Mouse (Mus musculus) erythroblast, adult 5-6 weeks (primary cell): ENCODE results near the gene Olfr1107. TPM values are rescaled to one million over a fixed set of nuclear protein-coding genes. Genes with fewer than 3 reads are reported as not detected.

Experiments used
- ATAC-seq: replicated peaks from 2 replicates; pipeline ENCODE4 v1.8.0; 2016; ENCODE audit warnings: moderate number of reproducible peaks, mild to moderate bottlenecking, moderate TSS enrichment, inconsistent platforms; ENCODE audit not compliant: poor library complexity, low FRiP score, severe bottlenecking
- total RNA-seq, 2 experiments: library from RNA; stranded (forward) in 1 of 2; stranded (reverse) in 1 of 2; fragments of 150-400 nt in 1 of 2; fragments of 200-764, 138-1000 nt in 1 of 2; gene quantifications; 2 replicates each; pipeline versions ENCODE4 v1.2.3 to v1.2.4; 2015 to 2017; ENCODE audit warnings: low replicate concordance in 2 of 2

Olfr1107 gene
- total RNA-seq (2015; ENCODE audit: low replicate concordance) (not detected in 2 replicates), total RNA-seq (2017; ENCODE audit: low replicate concordance) (not detected in 2 replicates)

- ATAC-seq = no peak
These were observed at the start of gene Olfr1107 for GRCm38 (mm10) chr2:87075717-87076116. TSS of gene Olfr1107 (minus strand) at chr2:87075817.

DNA sequence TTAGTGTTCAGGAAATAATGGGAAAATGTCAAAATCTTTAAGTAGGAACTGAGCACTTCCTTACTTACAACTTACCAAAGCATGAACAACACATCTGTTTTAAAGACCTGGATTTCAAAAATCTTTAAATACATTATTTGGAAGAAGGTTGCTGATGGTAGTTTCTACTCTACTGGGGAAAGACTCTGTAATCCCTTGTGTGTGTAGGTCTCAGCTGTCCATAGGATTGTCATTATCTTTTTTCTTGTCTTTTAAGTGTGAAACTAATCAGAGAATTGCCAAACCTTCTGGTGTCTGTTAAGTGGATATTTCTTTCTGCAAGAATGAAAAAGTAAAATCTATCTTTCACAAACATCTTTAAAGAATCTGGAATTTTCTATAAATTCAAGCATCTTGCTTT, 38.9 kb upstream of the Olfr1107 start, which contains the start of gene Olfr259:
Gene Olfr259, minus strand, starts transcription at position 101 of the 400 bp plus-strand sequence.
- ATAC-seq = no peak

- ATAC-seq = no peak
These were observed 20.3 kb upstream of the Olfr1107 start, which contains the start of gene Olfr1109 for GRCm38 (mm10) chr2:87095908-87096307. TSS of gene Olfr1109 (minus strand) at chr2:87096008.

DNA sequence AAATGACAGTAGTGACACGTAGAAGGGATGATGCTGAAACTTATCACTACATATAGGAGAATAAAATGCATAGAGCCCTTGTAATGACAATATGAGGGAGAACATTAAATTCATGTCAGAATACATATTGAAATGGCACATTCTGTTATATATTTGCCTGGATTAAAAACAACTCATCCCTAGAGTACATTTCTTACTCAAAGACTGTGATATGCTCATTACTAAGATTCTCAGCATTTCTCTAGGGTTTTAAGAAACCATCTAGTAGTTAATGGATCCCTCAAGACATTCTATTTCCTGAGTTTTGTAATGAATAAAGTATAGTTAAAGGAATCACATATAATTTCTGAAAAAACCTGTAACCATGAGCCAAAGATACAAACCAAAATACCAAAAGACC, 23.4 kb downstream of the Olfr1107 start, which contains the start of gene Olfr1106:
Gene Olfr1106, minus strand, starts transcription at position 101 of the 400 bp plus-strand sequence.
- ATAC-seq = no peak

DNA sequence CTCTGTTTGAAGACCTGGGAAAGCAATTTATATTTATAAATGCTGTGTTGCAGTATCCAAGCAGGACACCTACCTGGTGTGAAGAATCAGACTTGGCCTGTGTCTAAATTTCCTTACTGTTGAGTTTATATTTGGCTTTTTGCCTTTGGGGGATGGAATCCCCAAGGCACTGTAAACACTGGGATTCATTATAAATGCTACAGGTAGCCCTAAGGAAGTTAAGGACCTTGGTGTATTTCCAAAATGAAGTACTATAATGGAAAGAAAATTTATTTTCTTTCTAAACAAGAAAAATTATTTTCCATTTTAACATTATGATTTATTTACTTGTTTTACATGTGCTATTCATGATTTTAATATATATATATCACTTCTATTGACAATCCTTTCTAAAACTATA, 39.2 kb downstream of the Olfr1107 start, which contains the start of gene Olfr1105:
Gene Olfr1105, minus strand, starts transcription at position 101 of the 400 bp plus-strand sequence.
- ATAC-seq = no peak

DNA sequence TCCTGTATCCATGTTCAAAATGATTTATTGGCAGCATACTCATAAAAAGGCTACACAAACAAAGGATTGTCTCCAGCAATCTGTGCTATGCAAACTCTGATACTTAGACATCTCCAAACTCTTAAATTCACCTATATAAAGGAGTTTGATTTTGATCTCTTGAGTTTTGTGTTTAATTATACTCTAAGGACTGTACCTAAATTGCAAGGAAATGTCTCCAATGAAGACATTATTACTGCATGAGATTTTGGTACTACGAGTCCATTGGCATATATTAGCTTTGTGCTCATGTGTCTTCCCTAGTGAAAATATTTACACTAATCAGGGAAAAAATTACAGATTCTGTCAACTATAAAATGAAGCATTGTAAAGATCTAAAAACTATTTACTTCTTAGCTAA, 48.6 kb downstream of the Olfr1107 start, which contains the start of gene Olfr1104:
Gene Olfr1104, minus strand, starts transcription at position 101 of the 400 bp plus-strand sequence.
- no peak for ATAC-seq

Other genes with a start within 250 kb of the Olfr1107 start
- not detected in 2 replicates for gene Olfr1095, start 224.1 kb downstream of the Olfr1107 start, total RNA-seq (2015; ENCODE audit: low replicate concordance)
- gene Olfr1095, start 224.1 kb downstream of the Olfr1107 start, total RNA-seq (2017; ENCODE audit: low replicate concordance) = not detected in 2 replicates
- not detected in 2 replicates for gene Gm13723, start 201.0 kb downstream of the Olfr1107 start, total RNA-seq (2015; ENCODE audit: low replicate concordance)
- gene Gm13723, start 201.0 kb downstream of the Olfr1107 start, total RNA-seq (2017; ENCODE audit: low replicate concordance) = not detected in 2 replicates
- not detected in 2 replicates for gene Olfr1097, start 183.6 kb downstream of the Olfr1107 start, total RNA-seq (2015; ENCODE audit: low replicate concordance)
- not detected in 2 replicates for gene Olfr1097, start 183.6 kb downstream of the Olfr1107 start, total RNA-seq (2017; ENCODE audit: low replicate concordance)
- gene Olfr1098, start 151.3 kb downstream of the Olfr1107 start, total RNA-seq (2015; ENCODE audit: low replicate concordance) = not detected in 2 replicates
- not detected in 2 replicates for gene Olfr1098, start 151.3 kb downstream of the Olfr1107 start, total RNA-seq (2017; ENCODE audit: low replicate concordance)
- not detected in 2 replicates for gene Olfr1099, start 115.1 kb downstream of the Olfr1107 start, total RNA-seq (2015; ENCODE audit: low replicate concordance)
- not detected in 2 replicates for gene Olfr1099, start 115.1 kb downstream of the Olfr1107 start, total RNA-seq (2017; ENCODE audit: low replicate concordance)
- gene Olfr1100, start 95.9 kb downstream of the Olfr1107 start, total RNA-seq (2015; ENCODE audit: low replicate concordance) = not detected in 2 replicates
- gene Olfr1100, start 95.9 kb downstream of the Olfr1107 start, total RNA-seq (2017; ENCODE audit: low replicate concordance) = not detected in 2 replicates
- not detected in 2 replicates for gene Olfr1101, start 84.6 kb downstream of the Olfr1107 start, total RNA-seq (2015; ENCODE audit: low replicate concordance)
- not detected in 2 replicates for gene Olfr1101, start 84.6 kb downstream of the Olfr1107 start, total RNA-seq (2017; ENCODE audit: low replicate concordance)
- not detected in 2 replicates for gene Olfr1102, start 77.4 kb downstream of the Olfr1107 start, total RNA-seq (2015; ENCODE audit: low replicate concordance)
- gene Olfr1102, start 77.4 kb downstream of the Olfr1107 start, total RNA-seq (2017; ENCODE audit: low replicate concordance) = not detected in 2 replicates
- not detected in 2 replicates for gene Olfr1104, start 48.7 kb downstream of the Olfr1107 start, total RNA-seq (2015; ENCODE audit: low replicate concordance)
- not detected in 2 replicates for gene Olfr1104, start 48.7 kb downstream of the Olfr1107 start, total RNA-seq (2017; ENCODE audit: low replicate concordance)
- gene Olfr1105, start 39.3 kb downstream of the Olfr1107 start, total RNA-seq (2015; ENCODE audit: low replicate concordance) = not detected in 2 replicates
- gene Olfr1105, start 39.3 kb downstream of the Olfr1107 start, total RNA-seq (2017; ENCODE audit: low replicate concordance) = not detected in 2 replicates
- gene Olfr1106, start 23.5 kb downstream of the Olfr1107 start, total RNA-seq (2015; ENCODE audit: low replicate concordance) = not detected in 2 replicates
- 0.26 TPM in 1 of 2 replicates, not detected in the other for gene Olfr1106, start 23.5 kb downstream of the Olfr1107 start, total RNA-seq (2017; ENCODE audit: low replicate concordance)
- not detected in 2 replicates for gene Olfr1109, start 20.2 kb upstream of the Olfr1107 start, total RNA-seq (2015; ENCODE audit: low replicate concordance)
- gene Olfr1109, start 20.2 kb upstream of the Olfr1107 start, total RNA-seq (2017; ENCODE audit: low replicate concordance) = not detected in 2 replicates
- not detected in 2 replicates for gene Olfr259, start 38.8 kb upstream of the Olfr1107 start, total RNA-seq (2015; ENCODE audit: low replicate concordance)
- gene Olfr259, start 38.8 kb upstream of the Olfr1107 start, total RNA-seq (2017; ENCODE audit: low replicate concordance) = not detected in 2 replicates
- gene Olfr1110, start 64.5 kb upstream of the Olfr1107 start, total RNA-seq (2015; ENCODE audit: low replicate concordance) = not detected in 2 replicates
- gene Olfr1110, start 64.5 kb upstream of the Olfr1107 start, total RNA-seq (2017; ENCODE audit: low replicate concordance) = 0.17 TPM in 1 of 2 replicates, not detected in the other
- gene Olfr1111, start 76.8 kb upstream of the Olfr1107 start, total RNA-seq (2015; ENCODE audit: low replicate concordance) = not detected in 2 replicates
- not detected in 2 replicates for gene Olfr1111, start 76.8 kb upstream of the Olfr1107 start, total RNA-seq (2017; ENCODE audit: low replicate concordance)
- not detected in 2 replicates for gene Olfr1112, start 112.0 kb upstream of the Olfr1107 start, total RNA-seq (2015; ENCODE audit: low replicate concordance)
- not detected in 2 replicates for gene Olfr1112, start 112.0 kb upstream of the Olfr1107 start, total RNA-seq (2017; ENCODE audit: low replicate concordance)
- not detected in 2 replicates for gene Olfr1113, start 133.2 kb upstream of the Olfr1107 start, total RNA-seq (2015; ENCODE audit: low replicate concordance)
- gene Olfr1113, start 133.2 kb upstream of the Olfr1107 start, total RNA-seq (2017; ENCODE audit: low replicate concordance) = not detected in 2 replicates
- gene Olfr1115, start 172.2 kb upstream of the Olfr1107 start, total RNA-seq (2015; ENCODE audit: low replicate concordance) = not detected in 2 replicates
- gene Olfr1115, start 172.2 kb upstream of the Olfr1107 start, total RNA-seq (2017; ENCODE audit: low replicate concordance) = 0.70 TPM in 1 of 2 replicates, not detected in the other
- gene Olfr1116, start 191.7 kb upstream of the Olfr1107 start, total RNA-seq (2015; ENCODE audit: low replicate concordance) = not detected in 2 replicates
- under 0.01 TPM in 1 of 2 replicates, not detected in the other for gene Olfr1116, start 191.7 kb upstream of the Olfr1107 start, total RNA-seq (2017; ENCODE audit: low replicate concordance)
- gene Olfr1118, start 231.8 kb upstream of the Olfr1107 start, total RNA-seq (2015; ENCODE audit: low replicate concordance) = not detected in 2 replicates
- not detected in 2 replicates for gene Olfr1118, start 231.8 kb upstream of the Olfr1107 start, total RNA-seq (2017; ENCODE audit: low replicate concordance)